Mouse (Mus musculus) brain, adult 2 months (tissue): Measurements from ENCODE around the gene Megf6.

Experiments used
- DNase-seq: peaks from one replicate; pipeline ENCODE4 v3.0.0; 2011; ENCODE audit warnings: low read depth, low spot score

Gene Megf6

GRCm38 (mm10) chr4:154170506-154171150 lies at the start of gene Megf6:
Gene Megf6, plus strand, starts transcription at chr4:154170730.
- peak; percentile 20 for DNase-seq

GRCm38 (mm10) chr4:154121800-154122199 lies 48.7 kb upstream of the Megf6 start:
- DNase-seq = no peak

- DNase-seq = peak; percentile 47
Measured at GRCm38 (mm10) chr4:154122374-154122773, 48.2 kb upstream of the Megf6 start.

- DNase-seq = no peak
Measured at GRCm38 (mm10) chr4:154123553-154123952, 47.0 kb upstream of the Megf6 start.

- DNase-seq = no peak
Measured at GRCm38 (mm10) chr4:154125202-154125601, 45.3 kb upstream of the Megf6 start.

GRCm38 (mm10) chr4:154127273-154127672 lies 43.3 kb upstream of the Megf6 start:
- DNase-seq = no peak

GRCm38 (mm10) chr4:154129950-154130349 lies 40.6 kb upstream of the Megf6 start:
- DNase-seq = no peak

GRCm38 (mm10) chr4:154131894-154132293 lies 38.6 kb upstream of the Megf6 start:
- DNase-seq = no peak

GRCm38 (mm10) chr4:154134803-154135202 lies 35.7 kb upstream of the Megf6 start:
- no peak for DNase-seq

GRCm38 (mm10) chr4:154137139-154137538 lies 33.4 kb upstream of the Megf6 start:
- no peak for DNase-seq

- DNase-seq = no peak
Measured at GRCm38 (mm10) chr4:154139671-154140181, 30.8 kb upstream of the Megf6 start.

- no peak for DNase-seq
Measured at GRCm38 (mm10) chr4:154140182-154140212, 30.5 kb upstream of the Megf6 start, which contains the start of gene Trp73. Gene Trp73, minus strand, starts transcription at chr4:154140208.

- no peak for DNase-seq
Measured at GRCm38 (mm10) chr4:154140213-154141008, 30.1 kb upstream of the Megf6 start.

GRCm38 (mm10) chr4:154141009-154141867 lies 29.3 kb upstream of the Megf6 start:
- DNase-seq = no peak

GRCm38 (mm10) chr4:154142211-154143040 lies 28.1 kb upstream of the Megf6 start, which contains the start of gene Wrap73:
Gene Wrap73, plus strand, starts transcription at chr4:154142372.
- peak; percentile 97 for DNase-seq

- no peak for DNase-seq
Measured at GRCm38 (mm10) chr4:154144712-154145111, 25.8 kb upstream of the Megf6 start.

GRCm38 (mm10) chr4:154146342-154146741 lies 24.2 kb upstream of the Megf6 start:
- peak; percentile 89 for DNase-seq

- DNase-seq = no peak
Measured at GRCm38 (mm10) chr4:154154104-154154503, 16.4 kb upstream of the Megf6 start.

- peak; percentile 44 for DNase-seq
Measured at GRCm38 (mm10) chr4:154156050-154156449, 14.5 kb upstream of the Megf6 start.

GRCm38 (mm10) chr4:154157970-154158662 lies 12.4 kb upstream of the Megf6 start:
- peak; percentile 60 for DNase-seq

GRCm38 (mm10) chr4:154159002-154159401 lies 11.5 kb upstream of the Megf6 start:
- DNase-seq = peak; percentile 90
